Mouse (Mus musculus) C2C12 (cell line): ENCODE results near the gene Adgrv1. TPM values are rescaled to one million over a fixed set of nuclear protein-coding genes. Genes with fewer than 3 reads are reported as not detected.

ENCODE experiments used
- H3K27me3 ChIP-seq: one replicate; pipeline ENCODE4 v1.6.1; 2011; ENCODE audit not compliant: control insufficient read depth, insufficient read depth, insufficient read length
- H3K36me3 ChIP-seq: one replicate; pipeline ENCODE4 v1.6.1; 2011; ENCODE audit not compliant: control insufficient read depth, insufficient read depth
- H3K4me3 ChIP-seq: one replicate; pipeline ENCODE4 v1.5.1; 2011; ENCODE audit warnings: mild to moderate bottlenecking, control low read depth; ENCODE audit not compliant: poor library complexity, insufficient read depth, severe bottlenecking
- H3K79me2 ChIP-seq: one replicate; pipeline ENCODE4 v1.6.1; 2011; ENCODE audit not compliant: control insufficient read depth, insufficient read depth
- H3K79me3 ChIP-seq: one replicate; pipeline ENCODE4 v1.6.1; 2011; ENCODE audit warnings: low read depth, control low read depth
- H3ac ChIP-seq: one replicate; pipeline ENCODE3; 2011; ENCODE audit warnings: low read depth; ENCODE audit not compliant: control insufficient read depth, insufficient read length
- CEBPB ChIP-seq: IDR thresholded peaks from one replicate; pipeline ENCODE4 v1.6.1; 2011; ENCODE audit warnings: low read depth, mild to moderate bottlenecking, control low read depth, moderate library complexity
- CTCF ChIP-seq: IDR thresholded peaks from one replicate; pipeline ENCODE4 v1.5.1; 2011; ENCODE audit not compliant: control insufficient read depth, insufficient read depth, insufficient read length
- FOSL1 ChIP-seq: IDR thresholded peaks from one replicate; pipeline ENCODE4 v1.8.0; 2011; ENCODE audit warnings: mild to moderate bottlenecking, low read length; ENCODE audit not compliant: poor library complexity, insufficient read depth, severe bottlenecking
- MAX ChIP-seq: IDR thresholded peaks from one replicate; pipeline ENCODE4 v1.6.1; 2011; ENCODE audit warnings: mild to moderate bottlenecking, control low read depth
- MYOD1 ChIP-seq: IDR thresholded peaks from one replicate; pipeline ENCODE4 v1.6.1; 2011; ENCODE audit warnings: low read depth; ENCODE audit not compliant: control insufficient read depth, insufficient read length
- MYOG ChIP-seq: IDR thresholded peaks from one replicate; pipeline ENCODE4 v1.6.1; 2011; ENCODE audit not compliant: control insufficient read depth, insufficient read length; ENCODE audit errors: extremely low read depth
- USF1 ChIP-seq: IDR thresholded peaks from one replicate; pipeline ENCODE4 v1.6.1; 2011; ENCODE audit warnings: low read depth, mild to moderate bottlenecking, control low read depth, moderate library complexity
- polyA plus RNA-seq: library from polyadenylated mRNA; unstranded; fragments of >200 nt; fragmentation: generic; extraction: Trizol; gene quantifications from one replicate; pipeline ENCODE4 v1.2.1, GENCODE M21; 2012; ENCODE audit warnings: missing spikeins

Gene Adgrv1
- polyA plus RNA-seq, 1 experiment: 0.18 TPM

DNA sequence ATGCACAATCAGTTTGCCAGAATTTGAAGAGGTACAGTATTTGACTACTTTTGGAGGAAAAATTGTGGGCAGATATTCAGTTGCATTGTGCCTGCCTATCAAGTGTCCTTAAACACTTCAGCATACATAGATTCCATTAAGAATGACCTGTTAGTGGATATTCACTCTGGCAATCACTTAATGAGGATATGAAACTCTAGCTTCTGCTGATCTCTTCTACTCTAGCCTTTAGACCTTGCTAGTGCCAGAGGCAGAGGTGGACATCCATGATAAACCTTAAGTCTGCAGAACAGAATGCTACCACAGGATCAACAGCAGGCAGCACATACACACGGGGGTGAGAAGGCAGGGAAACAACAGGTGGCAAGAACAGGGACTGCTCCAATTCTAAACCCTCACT is 488.5 kb downstream of the Adgrv1 start:
- Histone ChIP-seq H3K4me3 (no peak overlapping the region), H3K36me3 (no peaks in the 10 kb centered on the region), H3K79me2 (no peaks in the 10 kb centered on the region), H3ac (no peak overlapping the region), H3K79me3 (no peaks in the 10 kb centered on the region), H3K27me3 (no peaks in the 10 kb centered on the region)
- TF ChIP-seq MYOG: no peak
- no peak for TF ChIP-seq USF1
- TF ChIP-seq MYOD1: no peak
- TF ChIP-seq CTCF: no peak
- TF ChIP-seq MAX: no peak
- TF ChIP-seq FOSL1: no peak
- no peak for TF ChIP-seq CEBPB

DNA sequence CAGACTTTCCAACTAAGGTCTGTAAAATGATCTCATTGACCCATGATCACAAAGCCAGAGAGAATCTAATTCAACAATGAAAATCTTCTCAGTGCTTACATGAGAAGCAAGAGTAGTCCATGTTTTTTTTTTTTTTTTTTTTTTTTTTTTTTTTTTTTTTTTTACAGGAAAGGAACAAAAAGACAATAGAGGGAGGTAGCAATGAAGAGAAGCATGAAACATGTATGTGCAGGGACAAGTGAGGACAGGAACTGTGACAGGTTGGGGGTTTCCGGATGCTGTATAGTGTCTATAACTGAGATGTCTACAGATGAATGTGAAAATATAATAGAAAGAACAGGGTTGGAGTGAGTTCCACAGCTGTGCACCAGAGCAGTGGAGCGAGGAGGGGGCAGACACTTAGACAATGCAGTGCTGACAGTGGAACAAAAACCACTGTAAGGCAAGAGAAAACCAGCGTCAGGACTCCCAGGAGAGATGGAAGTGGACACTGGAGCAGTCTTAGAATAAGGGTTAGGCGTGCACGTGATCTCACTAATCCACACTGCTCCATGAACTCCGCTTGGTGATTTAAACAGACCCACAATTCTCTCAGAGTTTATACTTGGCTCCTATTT is 490.6 kb downstream of the Adgrv1 start:
- Histone ChIP-seq H3K4me3 (no peak overlapping the region), H3K79me3 (no peaks in the 10 kb centered on the region), H3ac (no peak overlapping the region), H3K36me3 (no peaks in the 10 kb centered on the region), H3K79me2 (no peaks in the 10 kb centered on the region), H3K27me3 (no peaks in the 10 kb centered on the region)
- no peak for TF ChIP-seq MYOG
- no peak for TF ChIP-seq MAX
- no peak for TF ChIP-seq MYOD1

- TF ChIP-seq MYOD1: no peak
- no peak for TF ChIP-seq USF1
- TF ChIP-seq FOSL1: no peak
- TF ChIP-seq MAX: no peak
- no peak for TF ChIP-seq CEBPB
- no peak for TF ChIP-seq CTCF
- no peak for TF ChIP-seq MYOG
- Histone ChIP-seq H3K4me3 (no peak overlapping the region), H3K36me3 (no peaks in the 10 kb centered on the region), H3K79me3 (no peaks in the 10 kb centered on the region), H3ac (no peak overlapping the region), H3K27me3 (no peaks in the 10 kb centered on the region), H3K79me2 (no peaks in the 10 kb centered on the region)
Measured at GRCm38 (mm10) chr13:81136652-81137422, 496.1 kb downstream of the Adgrv1 start.

DNA sequence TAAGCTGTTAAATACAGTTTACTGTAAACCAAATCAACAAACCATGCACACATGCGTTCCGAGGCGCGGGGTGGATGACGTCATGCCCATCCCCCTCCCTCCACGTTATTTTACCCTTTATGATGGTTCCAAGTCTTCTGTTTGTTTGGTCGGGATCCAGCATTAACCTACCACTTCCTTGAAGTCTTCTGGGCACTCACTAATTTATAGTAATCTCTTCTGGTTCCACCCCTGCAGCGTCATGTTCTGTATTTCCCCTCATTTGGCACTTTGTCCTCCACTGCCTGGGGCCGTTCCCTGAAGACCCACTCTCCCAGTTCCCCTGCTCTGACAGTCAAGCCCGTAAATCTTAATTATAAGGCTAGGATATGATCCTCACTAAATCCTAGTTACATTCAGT is 497.0 kb downstream of the Adgrv1 start:
- Histone ChIP-seq H3K27me3 (no peaks in the 10 kb centered on the region), H3K79me3 (no peaks in the 10 kb centered on the region), H3K36me3 (no peaks in the 10 kb centered on the region), H3K79me2 (no peaks in the 10 kb centered on the region), H3ac (no peak overlapping the region), H3K4me3 (no peak overlapping the region)
- TF ChIP-seq MAX: no peak
- TF ChIP-seq MYOD1: no peak

GRCm38 (mm10) chr13:81134412-81134811 is 498.5 kb downstream of the Adgrv1 start:
- Histone ChIP-seq H3K79me2 (no peaks in the 10 kb centered on the region), H3K27me3 (no peaks in the 10 kb centered on the region), H3K79me3 (no peaks in the 10 kb centered on the region), H3ac (no peak overlapping the region), H3K4me3 (no peak overlapping the region), H3K36me3 (no peaks in the 10 kb centered on the region)
- no peak for TF ChIP-seq FOSL1
- no peak for TF ChIP-seq USF1
- TF ChIP-seq MYOG: no peak
- no peak for TF ChIP-seq MYOD1
- TF ChIP-seq MAX: no peak
- no peak for TF ChIP-seq CEBPB
- no peak for TF ChIP-seq CTCF

DNA sequence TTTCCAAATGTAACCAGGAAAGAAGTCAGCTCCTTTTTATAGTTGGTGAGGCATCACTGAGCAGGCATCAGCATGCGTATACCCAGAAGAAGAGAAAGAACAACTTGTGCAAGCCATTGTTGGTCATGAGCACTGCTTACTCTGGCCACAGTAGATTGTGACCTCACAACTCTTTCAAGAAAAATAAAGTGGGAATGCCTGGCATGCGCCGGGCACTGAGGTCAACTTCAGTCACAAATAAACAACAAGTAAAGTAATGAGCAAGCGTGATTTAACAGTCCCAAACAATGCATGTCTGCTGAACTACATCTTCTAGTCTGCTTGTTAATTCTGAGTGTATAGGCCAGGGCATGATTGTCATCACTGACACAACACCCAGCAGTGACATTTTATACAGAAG is 499.6 kb downstream of the Adgrv1 start:
- Histone ChIP-seq H3K27me3 (no peaks in the 10 kb centered on the region), H3K4me3 (no peak overlapping the region), H3K79me2 (no peaks in the 10 kb centered on the region), H3K79me3 (no peaks in the 10 kb centered on the region), H3ac (no peak overlapping the region), H3K36me3 (no peaks in the 10 kb centered on the region)
- TF ChIP-seq CEBPB (no peak), CTCF (no peak), USF1 (no peak), MYOG (no peak), FOSL1 (no peak), MYOD1 (no peak), MAX (no peak)
